Mouse (Mus musculus) neural tube, embryonic 10.5 days (tissue): Measurements from ENCODE around the gene Syt3.

Experiments used
- DNase-seq: peaks from one replicate; pipeline ENCODE4 v3.0.0-alpha.2; 2017; ENCODE audit warnings: low spot score; ENCODE audit errors: extremely low spot score

Gene Syt3

GRCm38 (mm10) chr7:44443268-44444173 lies 59.6 kb downstream of the Syt3 start:
- no peak for DNase-seq

- DNase-seq: no peak
Observed at GRCm38 (mm10) chr7:44444886-44445527, 61.1 kb downstream of the Syt3 start.

GRCm38 (mm10) chr7:44445528-44445923 lies 61.6 kb downstream of the Syt3 start:
- no peak for DNase-seq

GRCm38 (mm10) chr7:44446070-44446855 lies 62.4 kb downstream of the Syt3 start:
- no peak for DNase-seq
